Mouse (Mus musculus) midbrain, embryonic 16.5 days (tissue): ENCODE measurements around the gene Zfp821. TPM values are rescaled to one million over a fixed set of nuclear protein-coding genes. Genes with fewer than 3 reads are reported as not detected.

Experiments used
- ATAC-seq: fragments of 200-750 bp; cut with Nextera tagmentation; 2 replicates; pipeline ENCODE4 v1.8.0; 2017; ENCODE audit warnings: moderate TSS enrichment
- H3K27ac ChIP-seq: fragments of 300-500 bp; sonication (generic); 2 replicates; pipeline ENCODE4 v1.5.1; 2014; ENCODE audit warnings: mild to moderate bottlenecking, low read length, mixed read lengths
- H3K27me3 ChIP-seq: fragments of 300-500 bp; sonication (generic); 2 replicates; pipeline ENCODE4 v1.6.1; 2014; ENCODE audit warnings: low read depth, low read length, mixed read lengths; ENCODE audit not compliant: control insufficient read depth, insufficient read depth
- H3K36me3 ChIP-seq: fragments of 300-500 bp; sonication (generic); 2 replicates; pipeline ENCODE4 v1.6.1; 2014; ENCODE audit warnings: mild to moderate bottlenecking, low read length, moderate library complexity, mixed read lengths; ENCODE audit not compliant: control insufficient read depth, insufficient read depth
- H3K4me1 ChIP-seq: fragments of 300-500 bp; sonication (generic); 2 replicates; pipeline ENCODE4 v1.6.1; 2014; ENCODE audit warnings: mild to moderate bottlenecking, low read length, mixed read lengths; ENCODE audit not compliant: control insufficient read depth, insufficient read depth
- H3K4me2 ChIP-seq: fragments of 300-500 bp; sonication (generic); 2 replicates; pipeline ENCODE4 v1.6.1; 2014; ENCODE audit warnings: mild to moderate bottlenecking, low read length, mixed read lengths
- H3K4me3 ChIP-seq: fragments of 300-500 bp; sonication (generic); 2 replicates; pipeline ENCODE4 v1.5.1; 2014; ENCODE audit warnings: low read depth, mild to moderate bottlenecking, low read length, moderate library complexity, mixed read lengths
- H3K9ac ChIP-seq: fragments of 300-500 bp; sonication (generic); 2 replicates; pipeline ENCODE4 v1.6.1; 2014; ENCODE audit warnings: low read depth, low read length, mixed read lengths
- H3K9me3 ChIP-seq: fragments of 300-500 bp; sonication (generic); replicated peaks from 2 replicates; pipeline ENCODE4 v1.6.1; 2014; ENCODE audit warnings: mild to moderate bottlenecking, low read length, mixed read lengths; ENCODE audit not compliant: control insufficient read depth, poor library complexity, severe bottlenecking
- WGBS: fragments of 180-500 bp; shearing (Covaris S2); extraction: QIAGEN DNeasy Blood & Tissue Kit; methylation state at CpG from one replicate; pipeline ENCODE4 v1.1.7; 2014; 5-methylcytosine and 5-hydroxymethylcytosine counted together
- polyA plus RNA-seq: library from polyadenylated mRNA; unstranded; fragments of >200 nt; fragmentation: Nextera tagmentation; extraction: Ambion mirVana; gene quantifications from 2 replicates; pipeline ENCODE4 v1.2.1, GENCODE M21; 2015

Gene Zfp821
- polyA plus RNA-seq, 1 experiment from 2014 or later = 69.6 TPM

- Histone ChIP-seq H3K36me3 (peaks cover 21% of the 10 kb centered on the region), H3K4me2 (peak overlapping the region; percentile 89), H3K27ac (peak overlapping the region; percentile 98), H3K4me3 (peak overlapping the region; percentile 93), H3K9ac (peak overlapping the region; percentile 100), H3K9me3 (no peaks in the 10 kb centered on the region), H3K4me1 (peaks cover 24% of the 10 kb centered on the region), H3K27me3 (no peaks in the 10 kb centered on the region; the same call in 1 of the 2 replicates)
- peak; percentile 55 for ATAC-seq
- WGBS = under 1% methylated on average over 29 of the region's 30 CpGs
Measured at GRCm38 (mm10) chr8:109706076-109706873, 929 bp downstream of the Zfp821 start.

GRCm38 (mm10) chr8:109706874-109707237, 1.5 kb downstream of the Zfp821 start:
- 36% methylated on average over 2 of the region's 2 CpGs for WGBS
- no peaks in the 10 kb centered on the region; the same call in 1 of the 2 replicates for H3K27me3 ChIP-seq
- H3K4me1 ChIP-seq = peaks cover 24% of the 10 kb centered on the region
- H3K36me3 ChIP-seq = peaks cover 25% of the 10 kb centered on the region
- H3K9me3 ChIP-seq = no peaks in the 10 kb centered on the region
- H3K27ac ChIP-seq = no peak overlapping the region
- peak overlapping the region; percentile 100 for H3K9ac ChIP-seq
- H3K4me3 ChIP-seq = peak overlapping the region; percentile 93
- ATAC-seq = peak; percentile 57; the same call in 1 of the 2 replicates
- H3K4me2 ChIP-seq = peak overlapping the region; percentile 89

GRCm38 (mm10) chr8:109707921-109708320, 2.6 kb downstream of the Zfp821 start:
- no peak overlapping the region for H3K4me3 ChIP-seq
- H3K27me3 ChIP-seq = no peaks in the 10 kb centered on the region; the same call in 1 of the 2 replicates
- H3K9me3 ChIP-seq = no peaks in the 10 kb centered on the region
- H3K4me2 ChIP-seq = no peak overlapping the region
- H3K27ac ChIP-seq = no peak overlapping the region
- WGBS = 98% methylated on average over 4 of the region's 4 CpGs
- ATAC-seq = no peak
- H3K9ac ChIP-seq = no peak overlapping the region
- peaks cover 34% of the 10 kb centered on the region for H3K36me3 ChIP-seq
- H3K4me1 ChIP-seq = peaks cover 24% of the 10 kb centered on the region

- WGBS = 89% methylated on average over 1 of the region's 1 CpGs
- no peak overlapping the region for H3K27ac ChIP-seq
- no peak overlapping the region for H3K4me2 ChIP-seq
- no peak overlapping the region for H3K9ac ChIP-seq
- H3K4me3 ChIP-seq = no peak overlapping the region
- no peaks in the 10 kb centered on the region for H3K27me3 ChIP-seq
- no peak for ATAC-seq
- H3K36me3 ChIP-seq = peaks cover 56% of the 10 kb centered on the region
- peaks cover 15% of the 10 kb centered on the region for H3K4me1 ChIP-seq
- H3K9me3 ChIP-seq = no peaks in the 10 kb centered on the region
Measured at GRCm38 (mm10) chr8:109712521-109712920, 7.2 kb downstream of the Zfp821 start.

- 0 out of 2 replicates have a peak, but pooled peaks cover 3% of the 10 kb centered on the region for H3K4me1 ChIP-seq
- H3K4me2 ChIP-seq = no peak overlapping the region
- no peaks in the 10 kb centered on the region for H3K27me3 ChIP-seq
- H3K9me3 ChIP-seq = no peaks in the 10 kb centered on the region
- no peak overlapping the region for H3K27ac ChIP-seq
- ATAC-seq = no peak
- WGBS = 92% methylated on average over 5 of the region's 5 CpGs
- H3K36me3 ChIP-seq = peaks cover 60% of the 10 kb centered on the region
- H3K9ac ChIP-seq = no peak overlapping the region
- H3K4me3 ChIP-seq = no peak overlapping the region
Measured at GRCm38 (mm10) chr8:109714961-109715360, 9.6 kb downstream of the Zfp821 start.

GRCm38 (mm10) chr8:109725106-109725505, 19.8 kb downstream of the Zfp821 start:
- Histone ChIP-seq H3K27me3 (no peaks in the 10 kb centered on the region), H3K9ac (no peak overlapping the region), H3K27ac (no peak overlapping the region), H3K4me2 (no peak overlapping the region), H3K36me3 (peaks cover 44% of the 10 kb centered on the region), H3K4me1 (no peaks in the 10 kb centered on the region), H3K9me3 (no peaks in the 10 kb centered on the region), H3K4me3 (no peak overlapping the region)
- WGBS = 90% methylated on average over 3 of the region's 3 CpGs
- no peak for ATAC-seq

GRCm38 (mm10) chr8:109731012-109731411, 25.7 kb downstream of the Zfp821 start:
- Histone ChIP-seq H3K27ac (no peak overlapping the region), H3K9me3 (no peaks in the 10 kb centered on the region), H3K4me1 (peaks cover 4% of the 10 kb centered on the region), H3K36me3 (peaks cover 29% of the 10 kb centered on the region; the same call in 1 of the 2 replicates), H3K9ac (no peak overlapping the region), H3K4me2 (no peak overlapping the region), H3K27me3 (no peaks in the 10 kb centered on the region), H3K4me3 (no peak overlapping the region)
- no peak for ATAC-seq
- 75% methylated on average over 3 of the region's 3 CpGs for WGBS

GRCm38 (mm10) chr8:109734018-109734417, 28.7 kb downstream of the Zfp821 start:
- Histone ChIP-seq H3K9me3 (no peaks in the 10 kb centered on the region), H3K4me1 (peaks cover 13% of the 10 kb centered on the region), H3K27ac (no peak overlapping the region), H3K4me3 (no peak overlapping the region), H3K4me2 (no peak overlapping the region), H3K36me3 (peaks cover 29% of the 10 kb centered on the region; the same call in 1 of the 2 replicates), H3K27me3 (no peaks in the 10 kb centered on the region), H3K9ac (no peak overlapping the region)
- no peak for ATAC-seq
- 97% methylated on average over 3 of the region's 3 CpGs for WGBS

GRCm38 (mm10) chr8:109736819-109737218, 31.5 kb downstream of the Zfp821 start:
- Histone ChIP-seq H3K27ac (peak overlapping the region; percentile 69; the same call in 1 of the 2 replicates), H3K9me3 (no peaks in the 10 kb centered on the region), H3K4me2 (peak overlapping the region; percentile 95), H3K4me3 (peak overlapping the region; percentile 99), H3K4me1 (peaks cover 13% of the 10 kb centered on the region), H3K27me3 (no peaks in the 10 kb centered on the region), H3K9ac (peak overlapping the region; percentile 99), H3K36me3 (peaks cover 17% of the 10 kb centered on the region; the same call in 1 of the 2 replicates)
- no peak for ATAC-seq
- WGBS = 9% methylated on average over 8 of the region's 8 CpGs
